Mouse (Mus musculus) intestine, postnatal 0 days (tissue): ENCODE data around the gene Tpbgl. TPM values are rescaled to one million over a fixed set of nuclear protein-coding genes. Genes with fewer than 3 reads are reported as not detected.

ENCODE experiments used
- ATAC-seq: fragments of 200-750 bp; cut with Nextera tagmentation; 2 replicates; pipeline ENCODE4 v1.8.0; 2017; ENCODE audit warnings: mild to moderate bottlenecking, moderate TSS enrichment, moderate library complexity
- H3K27ac ChIP-seq: fragments of 300-500 bp; sonication (generic); 2 replicates; pipeline ENCODE4 v1.5.1; 2014; ENCODE audit warnings: mild to moderate bottlenecking, low read depth, low read length, moderate library complexity
- H3K27me3 ChIP-seq: fragments of 300-500 bp; sonication (generic); replicated peaks from 2 replicates; pipeline ENCODE4 v1.6.1; 2014; ENCODE audit warnings: low read length, mixed read lengths; ENCODE audit not compliant: control insufficient read depth, insufficient read depth
- H3K36me3 ChIP-seq: fragments of 300-500 bp; sonication (generic); 2 replicates; pipeline ENCODE4 v1.6.1; 2014; ENCODE audit warnings: mild to moderate bottlenecking, moderate library complexity; ENCODE audit not compliant: control insufficient read depth, insufficient read depth
- H3K4me1 ChIP-seq: fragments of 300-500 bp; sonication (generic); replicated peaks from 2 replicates; pipeline ENCODE4 v1.6.1; 2014; ENCODE audit warnings: antibody characterized with exemption, low read length, mixed read lengths; ENCODE audit not compliant: control insufficient read depth, insufficient read depth
- H3K4me2 ChIP-seq: fragments of 300-500 bp; sonication (generic); replicated peaks from 2 replicates; pipeline ENCODE4 v1.6.1; 2014; ENCODE audit warnings: low read depth, mild to moderate bottlenecking, moderate library complexity
- H3K4me3 ChIP-seq: fragments of 300-500 bp; sonication (generic); 2 replicates; pipeline ENCODE4 v1.5.1; 2014; ENCODE audit warnings: low read depth, low read length
- H3K9ac ChIP-seq: fragments of 300-500 bp; sonication (generic); 2 replicates; pipeline ENCODE4 v1.6.1; 2014; ENCODE audit warnings: mild to moderate bottlenecking, low read depth, low read length
- H3K9me3 ChIP-seq: fragments of 300-500 bp; sonication (generic); 2 replicates; pipeline ENCODE4 v1.6.1; 2016; ENCODE audit warnings: mixed run types; ENCODE audit not compliant: control insufficient read depth
- CTCF ChIP-seq: sonication (generic); IDR thresholded peaks from 2 replicates; pipeline ENCODE4 v1.5.1; 2016; ENCODE audit warnings: low read depth, mild to moderate bottlenecking, control low read depth, antibody characterized with exemption, moderate library complexity
- WGBS: fragments of 180-500 bp; shearing (Covaris S2); extraction: QIAGEN DNeasy Blood & Tissue Kit; methylation state at CpG from one replicate; pipeline ENCODE4 v1.1.7; 2014; 5-methylcytosine and 5-hydroxymethylcytosine counted together
- polyA plus RNA-seq: library from polyadenylated mRNA; unstranded; fragments of >200 nt; fragmentation: Nextera tagmentation; extraction: Ambion mirVana; gene quantifications from 2 replicates; pipeline ENCODE4 v1.2.1, GENCODE M21; 2015

The Tpbgl gene
- polyA plus RNA-seq, 1 experiment from 2014 or later: 1.4 TPM

DNA sequence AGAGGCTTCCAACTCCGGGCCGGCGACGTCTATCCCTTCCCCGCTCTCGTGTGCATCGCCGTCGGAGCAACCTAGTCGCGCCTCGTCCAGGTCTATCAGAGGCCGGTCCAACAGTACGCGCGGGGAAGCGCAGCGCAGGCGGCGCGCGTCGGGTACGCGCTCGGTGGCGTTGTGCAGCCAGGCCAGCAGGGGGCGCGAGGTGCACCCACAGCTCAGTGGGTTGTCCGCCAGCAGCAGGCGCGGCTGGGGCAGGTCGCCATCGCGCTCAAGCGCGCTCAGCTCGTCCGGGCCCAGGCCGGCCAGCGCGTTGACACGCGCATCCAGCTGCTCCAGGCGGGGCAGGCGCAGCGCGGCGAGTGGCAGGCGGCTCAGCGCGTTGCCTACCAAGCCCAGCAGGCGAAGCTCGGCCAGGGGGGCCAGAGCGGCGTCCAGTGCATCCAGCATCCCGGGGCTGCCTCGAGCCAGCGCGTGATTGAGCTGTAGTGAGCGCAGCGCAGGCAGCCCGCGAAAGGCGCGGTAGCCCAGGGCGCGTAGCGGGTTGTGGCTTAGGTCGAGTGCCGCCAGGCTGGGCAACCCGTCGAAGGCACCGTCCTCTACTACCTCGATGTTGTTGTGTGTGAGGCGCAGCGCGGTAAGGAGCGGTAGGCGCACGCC lies 1.1 kb downstream of the Tpbgl start:
- peak; percentile 99 for TF ChIP-seq CTCF
- no peak overlapping the region for H3K27ac ChIP-seq
- peak; percentile 82 for ATAC-seq
- peaks cover 6% of the 10 kb centered on the region; the same call in 1 of the 2 replicates for H3K4me1 ChIP-seq
- under 1% methylated on average over 66 of the region's 81 CpGs for WGBS
- H3K9me3 ChIP-seq: no peaks in the 10 kb centered on the region
- H3K4me3 ChIP-seq: peak overlapping the region; percentile 46
- H3K4me2 ChIP-seq: peak overlapping the region; percentile 82
- H3K36me3 ChIP-seq: no peaks in the 10 kb centered on the region
- H3K27me3 ChIP-seq: peaks cover 60% of the 10 kb centered on the region
- no peak overlapping the region for H3K9ac ChIP-seq

DNA sequence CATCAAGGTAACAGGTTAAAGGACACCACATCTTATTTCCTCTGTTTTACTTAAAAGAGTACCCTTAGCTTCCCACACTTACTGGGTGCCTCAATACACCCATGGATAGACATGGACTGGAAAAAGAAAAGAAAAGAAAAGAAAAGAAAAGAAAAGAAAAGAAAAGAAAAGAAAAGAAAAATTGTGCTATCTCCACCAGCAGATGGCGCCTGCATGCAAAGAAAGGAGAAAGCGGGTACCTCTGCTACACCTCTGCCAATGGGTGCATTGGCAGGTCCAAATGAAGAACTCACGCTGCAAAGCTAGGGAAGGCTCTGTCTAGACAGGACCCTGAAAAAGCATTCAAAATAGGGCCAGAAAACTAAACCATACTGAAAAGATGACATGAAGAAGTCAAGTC lies 8.0 kb downstream of the Tpbgl start:
- WGBS: 6% methylated on average over 3 of the region's 3 CpGs
- no peaks in the 10 kb centered on the region for H3K4me1 ChIP-seq
- no peaks in the 10 kb centered on the region for H3K36me3 ChIP-seq
- H3K9ac ChIP-seq: no peak overlapping the region
- H3K27me3 ChIP-seq: peaks cover 10% of the 10 kb centered on the region; the same call in 1 of the 2 replicates
- no peak overlapping the region for H3K4me3 ChIP-seq
- no peak for ATAC-seq
- no peak overlapping the region for H3K4me2 ChIP-seq
- H3K27ac ChIP-seq: no peak overlapping the region
- TF ChIP-seq CTCF: peak; percentile 79
- no peaks in the 10 kb centered on the region for H3K9me3 ChIP-seq

DNA sequence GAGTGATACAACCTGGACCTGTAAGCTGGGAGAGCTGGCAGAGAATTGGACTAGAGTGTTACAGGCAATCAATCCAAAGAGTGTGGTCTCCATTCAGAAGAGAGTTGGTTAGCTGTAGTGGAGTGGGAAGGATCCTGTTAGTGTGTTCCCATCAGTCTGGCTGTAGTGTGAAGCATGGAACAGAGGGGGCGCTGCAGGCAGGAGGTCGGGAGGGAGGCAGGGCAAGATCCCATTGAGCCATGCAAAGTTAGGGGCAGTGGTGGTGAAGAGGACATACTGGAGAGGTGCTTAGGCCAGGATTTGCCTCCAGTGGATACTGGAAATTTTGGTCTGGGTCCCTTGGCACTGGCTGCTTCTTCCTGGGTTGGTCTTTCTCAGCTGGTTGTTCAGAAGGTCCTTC lies 8.6 kb downstream of the Tpbgl start:
- ATAC-seq: no peak
- no peaks in the 10 kb centered on the region for H3K4me1 ChIP-seq
- no peak overlapping the region for H3K9ac ChIP-seq
- H3K27ac ChIP-seq: no peak overlapping the region
- no peak overlapping the region for H3K4me2 ChIP-seq
- H3K27me3 ChIP-seq: peaks cover 7% of the 10 kb centered on the region; the same call in 1 of the 2 replicates
- H3K4me3 ChIP-seq: no peak overlapping the region
- no peaks in the 10 kb centered on the region for H3K9me3 ChIP-seq
- peak; percentile 29; the same call in 1 of the 2 replicates for TF ChIP-seq CTCF
- WGBS: 64% methylated on average over 2 of the region's 2 CpGs
- H3K36me3 ChIP-seq: no peaks in the 10 kb centered on the region

DNA sequence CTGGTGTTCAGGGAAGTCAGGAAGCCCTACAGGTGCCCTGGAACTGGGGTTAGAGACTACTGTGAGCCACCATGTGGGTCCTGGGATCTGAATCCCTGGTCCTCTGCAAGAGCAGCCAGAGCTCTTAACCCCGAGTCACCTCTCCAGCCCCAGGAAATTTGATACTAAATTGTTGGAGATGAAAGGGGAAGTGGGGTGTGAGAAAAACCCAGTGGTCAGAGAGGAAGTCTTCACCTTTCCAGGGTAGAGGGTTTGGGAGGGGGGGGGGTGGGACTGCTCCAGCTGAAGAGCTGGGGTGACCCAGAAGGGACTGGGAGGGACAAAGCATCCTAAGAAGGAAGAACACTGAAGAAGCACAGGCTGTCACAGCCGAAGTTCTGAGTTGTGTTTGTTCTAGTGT lies 19.3 kb downstream of the Tpbgl start:
- no peak overlapping the region for H3K4me3 ChIP-seq
- H3K36me3 ChIP-seq: peaks cover 20% of the 10 kb centered on the region; the same call in 1 of the 2 replicates
- H3K9me3 ChIP-seq: no peaks in the 10 kb centered on the region
- no peaks in the 10 kb centered on the region for H3K27me3 ChIP-seq
- H3K9ac ChIP-seq: no peak overlapping the region
- H3K4me1 ChIP-seq: no peaks in the 10 kb centered on the region
- 59% methylated on average over 2 of the region's 2 CpGs for WGBS
- no peak for ATAC-seq
- H3K27ac ChIP-seq: no peak overlapping the region
- no peak overlapping the region for H3K4me2 ChIP-seq
- no peak for TF ChIP-seq CTCF

DNA sequence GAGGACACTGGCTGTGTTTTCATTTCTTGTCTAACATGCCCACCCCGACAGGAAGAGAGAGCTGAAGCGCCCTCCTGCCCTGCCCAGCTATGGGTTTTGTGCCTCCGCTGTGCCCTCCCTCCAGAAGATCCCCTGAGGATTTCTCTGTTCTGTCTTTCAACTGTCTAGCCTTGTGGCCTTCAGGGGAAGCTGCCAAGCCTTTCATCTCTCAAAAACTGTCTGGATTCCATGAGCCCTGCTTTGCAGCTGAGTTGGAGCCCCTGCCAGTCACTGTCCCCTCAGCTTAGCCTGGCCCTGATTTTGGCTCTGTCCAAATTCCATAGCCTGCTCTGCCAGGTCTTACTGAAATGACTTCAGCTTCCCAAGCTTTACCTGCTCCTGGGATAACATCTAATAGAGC lies 20.1 kb downstream of the Tpbgl start:
- ATAC-seq: no peak
- Histone ChIP-seq H3K36me3 (peaks cover 20% of the 10 kb centered on the region; the same call in 1 of the 2 replicates), H3K4me3 (no peak overlapping the region), H3K9me3 (no peaks in the 10 kb centered on the region), H3K4me1 (no peaks in the 10 kb centered on the region), H3K27ac (no peak overlapping the region), H3K27me3 (no peaks in the 10 kb centered on the region), H3K4me2 (no peak overlapping the region), H3K9ac (no peak overlapping the region)
- 77% methylated on average over 3 of the region's 3 CpGs for WGBS
- TF ChIP-seq CTCF: no peak

DNA sequence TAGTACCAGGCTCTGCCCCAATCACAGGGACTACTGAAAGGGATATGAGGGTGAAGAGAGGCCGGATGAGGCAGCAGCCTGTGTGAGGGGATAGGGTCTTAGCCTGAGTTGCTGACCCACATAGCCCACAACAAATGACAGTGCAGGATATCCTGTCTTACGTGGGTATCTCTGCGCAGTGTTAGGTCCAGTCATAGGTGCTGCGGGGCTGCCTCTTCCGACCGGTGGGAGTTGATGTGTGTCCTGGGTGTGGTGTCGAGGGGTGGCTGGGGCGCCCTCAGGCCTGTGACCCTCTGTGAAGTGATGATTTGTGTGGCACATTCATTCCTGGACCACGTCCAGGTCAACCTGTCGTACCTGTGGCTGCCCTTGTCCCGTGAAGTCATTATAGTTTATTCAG lies 20.6 kb downstream of the Tpbgl start:
- TF ChIP-seq CTCF: no peak
- ATAC-seq: no peak
- no peak overlapping the region for H3K27ac ChIP-seq
- H3K36me3 ChIP-seq: peaks cover 20% of the 10 kb centered on the region; the same call in 1 of the 2 replicates
- WGBS: 85% methylated on average over 11 of the region's 11 CpGs
- H3K9ac ChIP-seq: no peak overlapping the region
- H3K27me3 ChIP-seq: no peaks in the 10 kb centered on the region
- H3K4me3 ChIP-seq: no peak overlapping the region
- no peaks in the 10 kb centered on the region for H3K4me1 ChIP-seq
- H3K9me3 ChIP-seq: no peaks in the 10 kb centered on the region
- H3K4me2 ChIP-seq: no peak overlapping the region
